Mouse (Mus musculus) bone marrow macrophage, adult 2 months (primary cell): ENCODE measurements around the gene Rack1.

Experiments used
- CTCF ChIP-seq: IDR thresholded peaks from 2 replicates; pipeline ENCODE4 v1.5.1; 2012; ENCODE audit warnings: low read depth, mild to moderate bottlenecking, low read length, moderate library complexity
- POLR2A ChIP-seq: IDR thresholded peaks from 2 replicates; pipeline ENCODE4 v1.6.1; 2012; ENCODE audit warnings: mild to moderate bottlenecking, low read depth, low read length, borderline replicate concordance

DNA sequence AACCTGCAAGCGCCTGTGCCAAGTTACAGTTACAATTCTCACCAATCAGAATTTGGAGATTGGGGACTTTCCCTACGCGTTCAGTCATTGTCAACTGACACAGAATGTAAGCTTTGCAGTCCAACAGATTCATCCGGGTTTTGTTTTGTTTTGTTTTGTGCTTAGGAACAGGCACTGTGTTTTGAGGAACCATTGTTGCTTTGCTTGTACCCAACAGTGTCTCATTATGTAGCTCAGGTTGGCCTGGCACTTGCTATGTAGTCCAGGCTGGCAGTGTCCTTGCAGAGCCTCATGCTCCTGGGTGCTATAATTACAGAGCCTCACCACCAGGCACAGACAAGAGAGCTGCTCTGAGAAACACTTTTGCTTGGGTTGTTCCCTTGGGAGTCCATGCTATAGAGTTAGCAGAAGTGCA, 42.3 kb downstream of the Rack1 start:
- TF ChIP-seq CTCF (no peak), POLR2A (no peak)
